Mouse (Mus musculus): ENCODE data around the gene Ccnj.

The Ccnj gene

GRCm38 (mm10) chr19:40830703-40831415, at the start of gene Ccnj:
Gene Ccnj (plus strand): TSS chr19:40831279.
- peak; percentile 93 for DNase-seq

- DNase-seq = no peak
Observed at GRCm38 (mm10) chr19:40788004-40788714, 42.9 kb upstream of the Ccnj start.

- no peak for DNase-seq
Observed at GRCm38 (mm10) chr19:40788715-40789084, 42.4 kb upstream of the Ccnj start.

GRCm38 (mm10) chr19:40805176-40805737, 25.8 kb upstream of the Ccnj start:
- no peak for DNase-seq

- DNase-seq = no peak
Observed at GRCm38 (mm10) chr19:40809858-40810257, 21.2 kb upstream of the Ccnj start.

- no peak for DNase-seq
Observed at GRCm38 (mm10) chr19:40811840-40812239, 19.2 kb upstream of the Ccnj start.

- DNase-seq = no peak
Observed at GRCm38 (mm10) chr19:40812778-40813177, 18.3 kb upstream of the Ccnj start.

- DNase-seq = no peak
Observed at GRCm38 (mm10) chr19:40813385-40813784, 17.7 kb upstream of the Ccnj start.

GRCm38 (mm10) chr19:40815645-40816183, 15.4 kb upstream of the Ccnj start:
- DNase-seq = peak; percentile 17

GRCm38 (mm10) chr19:40817901-40818532, 13.1 kb upstream of the Ccnj start:
- no peak for DNase-seq

- DNase-seq = peak; percentile 66
Observed at GRCm38 (mm10) chr19:40818764-40819163, 12.3 kb upstream of the Ccnj start.

- DNase-seq = peak; percentile 14
Observed at GRCm38 (mm10) chr19:40821306-40821825, 9.7 kb upstream of the Ccnj start.

- no peak for DNase-seq
Observed at GRCm38 (mm10) chr19:40825636-40826035, 5.4 kb upstream of the Ccnj start.

GRCm38 (mm10) chr19:40826735-40827134, 4.3 kb upstream of the Ccnj start:
- no peak for DNase-seq

GRCm38 (mm10) chr19:40830198-40830597, 881 bp upstream of the Ccnj start:
- DNase-seq = no peak

GRCm38 (mm10) chr19:40831416-40832201, 530 bp downstream of the Ccnj start:
- DNase-seq = peak; percentile 60

- DNase-seq = peak; percentile 39
Observed at GRCm38 (mm10) chr19:40832361-40832760, 1.3 kb downstream of the Ccnj start.

- DNase-seq = no peak
Observed at GRCm38 (mm10) chr19:40834436-40834835, 3.4 kb downstream of the Ccnj start.

GRCm38 (mm10) chr19:40838205-40838604, 7.1 kb downstream of the Ccnj start:
- DNase-seq = peak; percentile 68

GRCm38 (mm10) chr19:40840303-40840702, 9.2 kb downstream of the Ccnj start:
- no peak for DNase-seq

- no peak for DNase-seq
Observed at GRCm38 (mm10) chr19:40841083-40841482, 10.0 kb downstream of the Ccnj start.

GRCm38 (mm10) chr19:40841593-40841992, 10.5 kb downstream of the Ccnj start:
- no peak for DNase-seq
